Mouse (Mus musculus): ENCODE results near the gene C130050O18Rik. TPM values are rescaled to one million over a fixed set of nuclear protein-coding genes. Genes with fewer than 3 reads are reported as not detected.
A peak's percentile ranks its signal among the peaks of the same experiment; 100 is the strongest.
"Not testable (repeated sequence)": the region's sequence is repeated elsewhere in the genome, so short reads cannot be mapped to it uniquely, and the experiment has no call there.

The C130050O18Rik gene
- polyA plus RNA-seq, 1 experiment from 2014 or later: 0.26 TPM

- Histone ChIP-seq H3K4me1 (ENCODE audit: control insufficient read depth, insufficient read depth, low read depth, low read length) (peaks cover 38% of the 10 kb centered on the region), H3K9me3 (ENCODE audit: control insufficient read depth, low read length) (no peaks in the 10 kb centered on the region), H3K36me3 (ENCODE audit: control insufficient read depth, insufficient read depth, low read length) (no peaks in the 10 kb centered on the region), H3K27me3 (replicated peaks; ENCODE audit: control insufficient read depth, insufficient read depth, low read length) (no peaks in the 10 kb centered on the region), H3K4me3 (ENCODE audit: low read length) (no peak overlapping the region), H3K27ac (ENCODE audit: low read depth, low read length) (no peak overlapping the region), H3K4me2 (ENCODE audit: low read length) (no peak overlapping the region), H3K9ac (ENCODE audit: low read depth, low read length) (no peak overlapping the region)
- no peak for ATAC-seq
- 73% methylated on average over 10 of the region's 10 CpGs for WGBS
Observed at GRCm38 (mm10) chr5:139384531-139384930, 20.5 kb upstream of the C130050O18Rik start.

GRCm38 (mm10) chr5:139386047-139386446, 19.0 kb upstream of the C130050O18Rik start:
- Histone ChIP-seq H3K4me2 (ENCODE audit: low read length) (no peak overlapping the region), H3K4me1 (ENCODE audit: control insufficient read depth, insufficient read depth, low read depth, low read length) (peaks cover 37% of the 10 kb centered on the region)
- ATAC-seq: no peak

GRCm38 (mm10) chr5:139387329-139388194, 17.5 kb upstream of the C130050O18Rik start:
- H3K27me3 ChIP-seq (replicated peaks; ENCODE audit: control insufficient read depth, insufficient read depth, low read length): no peaks in the 10 kb centered on the region
- peak overlapping the region; percentile 49 for H3K27ac ChIP-seq (ENCODE audit: low read depth, low read length)
- no peak overlapping the region for H3K9ac ChIP-seq (ENCODE audit: low read depth, low read length)
- no peak overlapping the region for H3K4me3 ChIP-seq (ENCODE audit: low read length)
- no peak overlapping the region for H3K4me2 ChIP-seq (ENCODE audit: low read length)
- no peaks in the 10 kb centered on the region for H3K9me3 ChIP-seq (ENCODE audit: control insufficient read depth, low read length)
- 80% methylated on average over 10 of the region's 10 CpGs for WGBS
- peak; percentile 18; the same call in 1 of the 2 replicates for ATAC-seq
- H3K36me3 ChIP-seq (ENCODE audit: control insufficient read depth, insufficient read depth, low read length): no peaks in the 10 kb centered on the region
- H3K4me1 ChIP-seq (ENCODE audit: control insufficient read depth, insufficient read depth, low read depth, low read length): peaks cover 33% of the 10 kb centered on the region

More at GRCm38 (mm10) chr5:139386047-139386446, 19.0 kb upstream of the C130050O18Rik start:
- 94% methylated on average over 5 of the region's 5 CpGs for WGBS
- Histone ChIP-seq H3K36me3 (ENCODE audit: control insufficient read depth, insufficient read depth, low read length) (no peaks in the 10 kb centered on the region), H3K9ac (ENCODE audit: low read depth, low read length) (no peak overlapping the region), H3K4me3 (ENCODE audit: low read length) (no peak overlapping the region), H3K27me3 (replicated peaks; ENCODE audit: control insufficient read depth, insufficient read depth, low read length) (no peaks in the 10 kb centered on the region), H3K27ac (ENCODE audit: low read depth, low read length) (no peak overlapping the region), H3K9me3 (ENCODE audit: control insufficient read depth, low read length) (no peaks in the 10 kb centered on the region)

- Histone ChIP-seq H3K4me2 (ENCODE audit: low read length) (no peak overlapping the region), H3K4me3 (ENCODE audit: low read length) (no peak overlapping the region), H3K9ac (ENCODE audit: low read depth, low read length) (no peak overlapping the region), H3K4me1 (ENCODE audit: control insufficient read depth, insufficient read depth, low read depth, low read length) (peaks cover 28% of the 10 kb centered on the region), H3K36me3 (ENCODE audit: control insufficient read depth, insufficient read depth, low read length) (no peaks in the 10 kb centered on the region), H3K9me3 (ENCODE audit: control insufficient read depth, low read length) (no peaks in the 10 kb centered on the region), H3K27ac (ENCODE audit: low read depth, low read length) (peak overlapping the region; percentile 49), H3K27me3 (replicated peaks; ENCODE audit: control insufficient read depth, insufficient read depth, low read length) (no peaks in the 10 kb centered on the region)
- ATAC-seq: no peak
- 71% methylated on average over 4 of the region's 4 CpGs for WGBS
Observed at GRCm38 (mm10) chr5:139388195-139388570, 16.9 kb upstream of the C130050O18Rik start.

- peak; percentile 77 for ATAC-seq
- no peak overlapping the region for H3K4me3 ChIP-seq (ENCODE audit: low read length)
Observed at GRCm38 (mm10) chr5:139388694-139389675, 16.1 kb upstream of the C130050O18Rik start.

GRCm38 (mm10) chr5:139389676-139390061, 15.4 kb upstream of the C130050O18Rik start:
- no peak overlapping the region for H3K4me2 ChIP-seq (ENCODE audit: low read length)
- WGBS: 31% methylated on average over 6 of the region's 6 CpGs

More at GRCm38 (mm10) chr5:139388694-139389675, 16.1 kb upstream of the C130050O18Rik start:
- Histone ChIP-seq H3K4me2 (ENCODE audit: low read length) (no peak overlapping the region), H3K9me3 (ENCODE audit: control insufficient read depth, low read length) (no peaks in the 10 kb centered on the region), H3K27me3 (replicated peaks; ENCODE audit: control insufficient read depth, insufficient read depth, low read length) (no peaks in the 10 kb centered on the region), H3K9ac (ENCODE audit: low read depth, low read length) (no peak overlapping the region), H3K36me3 (ENCODE audit: control insufficient read depth, insufficient read depth, low read length) (no peaks in the 10 kb centered on the region), H3K27ac (ENCODE audit: low read depth, low read length) (peak overlapping the region; percentile 55), H3K4me1 (ENCODE audit: control insufficient read depth, insufficient read depth, low read depth, low read length) (peaks cover 27% of the 10 kb centered on the region)
- WGBS: 63% methylated on average over 17 of the region's 17 CpGs

GRCm38 (mm10) chr5:139390324-139391119, 14.6 kb upstream of the C130050O18Rik start:
- not testable (repeated sequence) for ATAC-seq; H3K9ac ChIP-seq (ENCODE audit: low read depth, low read length)
- peak overlapping the region; percentile 55; the same call in 1 of the 2 replicates for H3K27ac ChIP-seq (ENCODE audit: low read depth, low read length)

More at GRCm38 (mm10) chr5:139389676-139390061, 15.4 kb upstream of the C130050O18Rik start:
- H3K36me3 ChIP-seq (ENCODE audit: control insufficient read depth, insufficient read depth, low read length): no peaks in the 10 kb centered on the region
- no peak overlapping the region for H3K4me3 ChIP-seq (ENCODE audit: low read length)
- H3K4me1 ChIP-seq (ENCODE audit: control insufficient read depth, insufficient read depth, low read depth, low read length): peaks cover 27% of the 10 kb centered on the region
- H3K27me3 ChIP-seq (replicated peaks; ENCODE audit: control insufficient read depth, insufficient read depth, low read length): no peaks in the 10 kb centered on the region
- peak overlapping the region; percentile 55 for H3K27ac ChIP-seq (ENCODE audit: low read depth, low read length)
- H3K9me3 ChIP-seq (ENCODE audit: control insufficient read depth, low read length): no peaks in the 10 kb centered on the region
- H3K9ac ChIP-seq (ENCODE audit: low read depth, low read length): no peak overlapping the region
- peak; percentile 81 for ATAC-seq

GRCm38 (mm10) chr5:139391309-139391990, 13.6 kb upstream of the C130050O18Rik start:
- 63% methylated on average over 11 of the region's 11 CpGs for WGBS
- H3K4me2 ChIP-seq (ENCODE audit: low read length): no peak overlapping the region
- ATAC-seq: no peak
- H3K9me3 ChIP-seq (ENCODE audit: control insufficient read depth, low read length): no peaks in the 10 kb centered on the region
- H3K4me1 ChIP-seq (ENCODE audit: control insufficient read depth, insufficient read depth, low read depth, low read length): peaks cover 27% of the 10 kb centered on the region
- no peak overlapping the region; the same call in 1 of the 2 replicates for H3K9ac ChIP-seq (ENCODE audit: low read depth, low read length)
- no peaks in the 10 kb centered on the region for H3K27me3 ChIP-seq (replicated peaks; ENCODE audit: control insufficient read depth, insufficient read depth, low read length)
- no peak overlapping the region for H3K4me3 ChIP-seq (ENCODE audit: low read length)
- peak overlapping the region; percentile 40; the same call in 1 of the 2 replicates for H3K27ac ChIP-seq (ENCODE audit: low read depth, low read length)
- H3K36me3 ChIP-seq (ENCODE audit: control insufficient read depth, insufficient read depth, low read length): no peaks in the 10 kb centered on the region

More at GRCm38 (mm10) chr5:139390324-139391119, 14.6 kb upstream of the C130050O18Rik start:
- not testable (repeated sequence) for H3K4me2 ChIP-seq (ENCODE audit: low read length); H3K27me3 ChIP-seq (replicated peaks; ENCODE audit: control insufficient read depth, insufficient read depth, low read length); H3K36me3 ChIP-seq (ENCODE audit: control insufficient read depth, insufficient read depth, low read length); H3K9me3 ChIP-seq (ENCODE audit: control insufficient read depth, low read length); H3K4me3 ChIP-seq (ENCODE audit: low read length)
- 80% methylated on average over 5 of the region's 5 CpGs for WGBS
- peaks cover 27% of the 10 kb centered on the region for H3K4me1 ChIP-seq (ENCODE audit: control insufficient read depth, insufficient read depth, low read depth, low read length)

Measured in hindbrain, embryonic 16.5 days (tissue).